Mouse (Mus musculus) stomach, postnatal 0 days (tissue): ENCODE measurements around the gene Gm44596. TPM values are rescaled to one million over a fixed set of nuclear protein-coding genes. Genes with fewer than 3 reads are reported as not detected.

Experiments
- ATAC-seq: fragments of 200-750 bp; cut with Nextera tagmentation; 2 replicates; pipeline ENCODE4 v1.8.0; 2017; ENCODE audit not compliant: low FRiP score, low TSS enrichment
- DNase-seq: peaks from one replicate; pipeline ENCODE4 v3.0.0-alpha.2; 2016; ENCODE audit warnings: low spot score
- H3K27ac ChIP-seq: fragments of 300-500 bp; sonication (generic); replicated peaks from 2 replicates; pipeline ENCODE4 v1.5.1; 2014; ENCODE audit warnings: mild to moderate bottlenecking, control low read depth
- H3K27me3 ChIP-seq: fragments of 300-500 bp; sonication (generic); 2 replicates; pipeline ENCODE4 v1.6.1; 2014; ENCODE audit warnings: low read length; ENCODE audit not compliant: control insufficient read depth, insufficient read depth
- H3K36me3 ChIP-seq: fragments of 300-500 bp; sonication (generic); 2 replicates; pipeline ENCODE4 v1.6.1; 2014; ENCODE audit warnings: low read length, mixed read lengths; ENCODE audit not compliant: control insufficient read depth, insufficient read depth
- H3K4me1 ChIP-seq: fragments of 300-500 bp; sonication (generic); replicated peaks from 2 replicates; pipeline ENCODE4 v1.6.1; 2014; ENCODE audit warnings: antibody characterized with exemption; ENCODE audit not compliant: control insufficient read depth, insufficient read depth
- H3K4me2 ChIP-seq: fragments of 300-500 bp; sonication (generic); replicated peaks from 2 replicates; pipeline ENCODE4 v1.6.1; 2014; ENCODE audit warnings: low read depth, mild to moderate bottlenecking, control low read depth, moderate library complexity
- H3K4me3 ChIP-seq: fragments of 300-500 bp; sonication (generic); 2 replicates; pipeline ENCODE4 v1.5.1; 2014; ENCODE audit warnings: low read depth, low read length, control low read depth
- H3K9ac ChIP-seq: fragments of 300-500 bp; sonication (generic); 2 replicates; pipeline ENCODE4 v1.6.1; 2014; ENCODE audit warnings: mild to moderate bottlenecking, low read length, control low read depth, mixed read lengths
- H3K9me3 ChIP-seq: fragments of 300-500 bp; sonication (generic); 2 replicates; pipeline ENCODE4 v1.6.1; 2016; ENCODE audit warnings: low read length; ENCODE audit not compliant: control insufficient read depth
- CTCF ChIP-seq: IDR thresholded peaks from 2 replicates; pipeline ENCODE4 v1.5.1; 2016; ENCODE audit warnings: antibody characterized with exemption, low read depth, mild to moderate bottlenecking, moderate library complexity
- EP300 ChIP-seq: optimal IDR thresholded peaks from 2 replicates; pipeline ENCODE3; 2016; ENCODE audit warnings: antibody characterized with exemption
- WGBS: fragments of 180-500 bp; shearing (Covaris S2); extraction: QIAGEN DNeasy Blood & Tissue Kit; methylation state at CpG from one replicate; pipeline ENCODE4 v1.1.7; 2014; 5-methylcytosine and 5-hydroxymethylcytosine counted together
- polyA plus RNA-seq: library from polyadenylated mRNA; unstranded; fragments of >200 nt; fragmentation: Nextera tagmentation; extraction: Ambion mirVana; gene quantifications from 2 replicates; pipeline ENCODE4 v1.2.1, GENCODE M21; 2015

Gene Gm44596
- polyA plus RNA-seq, 1 experiment from 2014 or later, result not detected

GRCm38 (mm10) chr6:128358999-128359398 is 16.3 kb upstream of the Gm44596 start:
- WGBS, result 27% methylated on average over 2 of the region's 2 CpGs
- peaks cover 4% of the 10 kb centered on the region for H3K36me3 ChIP-seq
- no peaks in the 10 kb centered on the region for H3K27me3 ChIP-seq
- H3K27ac ChIP-seq, result no peak overlapping the region
- H3K4me1 ChIP-seq, result peaks cover 2% of the 10 kb centered on the region; the same call in 1 of the 2 replicates
- no peak overlapping the region for H3K4me3 ChIP-seq
- ATAC-seq (no peak), DNase-seq (peak; percentile 58)
- no peak overlapping the region for H3K4me2 ChIP-seq
- no peaks in the 10 kb centered on the region for H3K9me3 ChIP-seq
- TF ChIP-seq EP300 (no peak), CTCF (peak; percentile 88)
- H3K9ac ChIP-seq, result no peak overlapping the region

DNA sequence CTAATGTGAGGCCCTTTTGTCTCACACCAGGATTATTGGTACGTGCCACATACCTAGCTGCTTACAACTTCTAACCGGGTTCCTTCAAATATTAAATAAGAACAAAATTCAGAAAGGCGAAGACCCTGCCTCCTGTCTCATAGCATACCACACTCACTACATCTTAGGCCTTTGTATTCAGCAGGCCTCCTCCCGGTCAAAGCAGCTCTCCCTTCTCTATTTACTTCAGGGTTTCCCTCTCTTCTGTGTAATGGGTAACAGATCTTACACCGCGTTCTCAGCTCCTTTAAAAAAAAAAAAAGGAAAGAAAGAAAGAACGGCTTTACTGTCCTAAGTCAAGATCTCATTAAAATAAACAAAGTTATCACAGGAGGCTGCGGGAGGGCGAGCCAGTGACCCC is 13.4 kb upstream of the Gm44596 start:
- H3K4me1 ChIP-seq, result peaks cover 2% of the 10 kb centered on the region; the same call in 1 of the 2 replicates

GRCm38 (mm10) chr6:128362381-128363006 is 12.8 kb upstream of the Gm44596 start, which contains the start of the genes Rhno1 and Foxm1:
Gene Rhno1 (minus strand): TSS chr6:128362911.
Gene Foxm1 (plus strand): TSS chr6:128362967.
- Histone ChIP-seq H3K27ac (peak within 1 kb of the TSS; percentile 97), H3K9me3 (no peaks in the 10 kb centered on the region), H3K9ac (peak within 1 kb of the TSS; percentile 91), H3K27me3 (no peaks in the 10 kb centered on the region), H3K4me2 (peak within 1 kb of the TSS; percentile 87), H3K4me1 (peaks cover 2% of the 10 kb centered on the region; the same call in 1 of the 2 replicates), H3K36me3 (peaks cover 4% of the 10 kb centered on the region), H3K4me3 (peak within 1 kb of the TSS; percentile 89)
- WGBS, result 0% methylated on average over 44 of the region's 76 CpGs
- DNase-seq (peak; percentile 87), ATAC-seq (peak; percentile 87)
- TF ChIP-seq EP300 (no peak), CTCF (no peak)

More for the DNA sequence above, 13.4 kb upstream of the Gm44596 start:
- no peak for TF ChIP-seq CTCF
- no peak for TF ChIP-seq EP300
- H3K27ac ChIP-seq, result peak overlapping the region; percentile 97
- no peaks in the 10 kb centered on the region for H3K9me3 ChIP-seq
- no peak for ATAC-seq
- no peaks in the 10 kb centered on the region for H3K27me3 ChIP-seq
- H3K4me2 ChIP-seq, result peak overlapping the region; percentile 87
- peak overlapping the region; percentile 89 for H3K4me3 ChIP-seq
- peaks cover 4% of the 10 kb centered on the region for H3K36me3 ChIP-seq
- WGBS, result 12% methylated on average over 9 of the region's 9 CpGs
- DNase-seq, result no peak
- peak overlapping the region; percentile 91 for H3K9ac ChIP-seq

DNA sequence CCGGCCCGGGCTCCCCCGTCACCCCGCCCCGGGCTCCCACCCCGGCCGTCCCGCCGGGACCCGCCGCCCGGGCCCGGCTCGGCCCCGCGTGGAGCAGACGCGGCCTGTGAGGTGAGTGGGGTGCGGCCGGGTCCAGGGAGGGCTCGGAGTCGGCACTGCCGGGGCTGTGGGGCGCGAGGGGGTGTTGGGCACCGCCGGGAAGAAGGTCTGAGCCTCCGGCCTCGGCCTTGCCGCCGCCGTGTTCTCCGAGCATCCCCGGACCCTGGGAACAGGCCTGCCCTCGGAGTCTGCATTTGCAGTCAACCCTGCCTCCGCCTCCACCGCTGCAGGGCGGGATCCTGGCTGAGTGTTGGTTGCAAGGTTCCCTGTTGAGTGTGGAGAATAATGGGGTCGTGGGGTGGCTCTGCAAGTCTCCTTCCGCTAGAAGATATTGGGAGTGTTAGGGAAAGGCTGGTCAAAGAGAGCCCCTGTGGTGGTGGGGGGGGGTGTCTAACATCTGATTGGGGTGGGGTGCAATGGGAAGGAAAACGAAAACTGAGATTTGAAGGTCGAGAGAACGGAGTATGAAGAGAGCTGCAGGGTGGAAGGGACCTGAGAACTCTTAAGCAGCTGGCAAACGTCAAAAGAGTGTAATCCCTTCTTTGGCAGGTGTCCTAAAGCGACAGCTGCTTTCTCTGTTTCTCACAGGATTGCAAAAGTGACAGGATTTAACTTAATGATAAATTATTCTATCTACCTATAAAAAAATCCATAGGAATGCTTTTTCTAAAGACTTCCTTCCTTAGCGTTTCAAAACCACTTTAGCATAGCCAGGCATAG is 12.1 kb upstream of the Gm44596 start:
- no peaks in the 10 kb centered on the region for H3K27me3 ChIP-seq
- peak overlapping the region; percentile 89 for H3K4me3 ChIP-seq
- TF ChIP-seq EP300, result no peak
- TF ChIP-seq CTCF, result no peak
- H3K4me2 ChIP-seq, result peak overlapping the region; percentile 87
- under 1% methylated on average over 30 of the region's 46 CpGs for WGBS
- no peak; the same call in 1 of the 2 replicates for ATAC-seq
- peaks cover 2% of the 10 kb centered on the region; the same call in 1 of the 2 replicates for H3K4me1 ChIP-seq
- peaks cover 2% of the 10 kb centered on the region for H3K36me3 ChIP-seq
- peak overlapping the region; percentile 91 for H3K9ac ChIP-seq
- H3K27ac ChIP-seq, result peak overlapping the region; percentile 97
- no peak for DNase-seq
- no peaks in the 10 kb centered on the region for H3K9me3 ChIP-seq

- H3K27ac ChIP-seq, result no peak overlapping the region
- H3K9ac ChIP-seq, result no peak overlapping the region
- ATAC-seq (no peak), DNase-seq (no peak)
- WGBS, result 49% methylated on average over 6 of the region's 6 CpGs
- H3K36me3 ChIP-seq, result peaks cover 4% of the 10 kb centered on the region; the same call in 1 of the 2 replicates
- H3K27me3 ChIP-seq, result no peaks in the 10 kb centered on the region
- H3K9me3 ChIP-seq, result no peaks in the 10 kb centered on the region
- no peak for TF ChIP-seq CTCF
- TF ChIP-seq EP300, result no peak
- peaks cover 2% of the 10 kb centered on the region; the same call in 1 of the 2 replicates for H3K4me1 ChIP-seq
- H3K4me3 ChIP-seq, result no peak overlapping the region
- H3K4me2 ChIP-seq, result no peak overlapping the region
These were observed 10.6 kb upstream of the Gm44596 start for GRCm38 (mm10) chr6:128364721-128365120.
